Mouse (Mus musculus) hindbrain, embryonic 11.5 days (tissue): ENCODE measurements around the gene Tmub1. TPM values are rescaled to one million over a fixed set of nuclear protein-coding genes. Genes with fewer than 3 reads are reported as not detected.

Source experiments
- ATAC-seq: fragments of 200-750 bp; cut with Nextera tagmentation; 2 replicates; pipeline ENCODE4 v1.8.0; 2017; ENCODE audit warnings: mild to moderate bottlenecking, moderate TSS enrichment, moderate library complexity; ENCODE audit not compliant: low FRiP score
- DNase-seq: peaks from one replicate; pipeline ENCODE4 v3.0.0-alpha.2; 2015; ENCODE audit warnings: low spot score
- H3K27ac ChIP-seq: fragments of 300-500 bp; sonication (generic); 2 replicates; pipeline ENCODE4 v1.5.1; 2014; ENCODE audit warnings: mild to moderate bottlenecking, low read depth, low read length
- H3K27me3 ChIP-seq: fragments of 300-500 bp; sonication (generic); 2 replicates; pipeline ENCODE4 v1.6.1; 2014; ENCODE audit warnings: mild to moderate bottlenecking, low read length, moderate library complexity, mixed read lengths; ENCODE audit not compliant: control insufficient read depth, insufficient read depth
- H3K36me3 ChIP-seq: fragments of 300-500 bp; sonication (generic); 2 replicates; pipeline ENCODE4 v1.6.1; 2014; ENCODE audit warnings: mild to moderate bottlenecking, low read length, moderate library complexity, mixed read lengths; ENCODE audit not compliant: control insufficient read depth, insufficient read depth
- H3K4me1 ChIP-seq: fragments of 300-500 bp; sonication (generic); replicated peaks from 2 replicates; pipeline ENCODE4 v1.6.1; 2014; ENCODE audit warnings: low read length, mixed read lengths; ENCODE audit not compliant: control insufficient read depth, insufficient read depth
- H3K4me2 ChIP-seq: fragments of 300-500 bp; sonication (generic); replicated peaks from 2 replicates; pipeline ENCODE4 v1.6.1; 2014; ENCODE audit warnings: mild to moderate bottlenecking, low read depth, low read length
- H3K4me3 ChIP-seq: fragments of 300-500 bp; sonication (generic); 2 replicates; pipeline ENCODE4 v1.5.1; 2014; ENCODE audit warnings: low read depth, low read length
- H3K9ac ChIP-seq: fragments of 300-500 bp; sonication (generic); 2 replicates; pipeline ENCODE4 v1.6.1; 2014; ENCODE audit warnings: low read depth, low read length
- H3K9me3 ChIP-seq: fragments of 300-500 bp; sonication (generic); 2 replicates; pipeline ENCODE4 v1.6.1; 2016; ENCODE audit warnings: low read length; ENCODE audit not compliant: control insufficient read depth
- WGBS: fragments of 180-500 bp; shearing (Covaris S2); extraction: QIAGEN DNeasy Blood & Tissue Kit; methylation state at CpG from one replicate; pipeline ENCODE4 v1.1.7; 2014; 5-methylcytosine and 5-hydroxymethylcytosine counted together
- polyA plus RNA-seq: library from polyadenylated mRNA; unstranded; fragments of >200 nt; fragmentation: Nextera tagmentation; extraction: Ambion mirVana; gene quantifications from 2 replicates; pipeline ENCODE4 v1.2.1, GENCODE M21; 2014

The Tmub1 gene
- polyA plus RNA-seq, 1 experiment from 2014 or later = 33.6 TPM

DNA sequence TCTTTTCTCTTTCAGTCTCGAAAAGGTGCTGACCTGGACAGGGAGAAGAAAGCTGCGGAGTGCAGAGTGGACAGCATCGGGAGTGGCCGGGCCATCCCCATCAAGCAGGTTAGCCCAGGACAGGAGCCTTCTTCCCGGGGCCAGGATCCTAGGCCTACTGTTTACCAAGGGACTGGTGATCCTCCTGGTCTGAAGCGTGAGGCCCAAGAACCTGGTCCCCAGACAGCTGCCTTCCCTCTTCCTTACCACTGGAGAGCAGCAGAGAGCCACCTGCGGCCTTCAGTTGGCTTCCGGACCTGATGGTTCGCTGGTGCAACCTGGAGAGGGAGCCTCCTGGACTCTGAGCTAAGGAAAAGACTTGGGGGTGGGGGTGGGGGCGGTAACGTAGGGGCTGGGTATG is 35.7 kb upstream of the Tmub1 start:
- no peak for ATAC-seq
- DNase-seq = peak; percentile 85
- Histone ChIP-seq H3K9ac (no peak overlapping the region), H3K4me1 (peaks cover 33% of the 10 kb centered on the region), H3K27ac (0 out of 2 replicates have a peak overlapping the region, but pooled peaks have one; percentile 60), H3K27me3 (no peaks in the 10 kb centered on the region; the same call in 1 of the 2 replicates), H3K4me3 (no peak overlapping the region), H3K9me3 (no peaks in the 10 kb centered on the region), H3K4me2 (no peak overlapping the region), H3K36me3 (peaks cover 11% of the 10 kb centered on the region)
- 25% methylated on average over 11 of the region's 11 CpGs for WGBS

DNA sequence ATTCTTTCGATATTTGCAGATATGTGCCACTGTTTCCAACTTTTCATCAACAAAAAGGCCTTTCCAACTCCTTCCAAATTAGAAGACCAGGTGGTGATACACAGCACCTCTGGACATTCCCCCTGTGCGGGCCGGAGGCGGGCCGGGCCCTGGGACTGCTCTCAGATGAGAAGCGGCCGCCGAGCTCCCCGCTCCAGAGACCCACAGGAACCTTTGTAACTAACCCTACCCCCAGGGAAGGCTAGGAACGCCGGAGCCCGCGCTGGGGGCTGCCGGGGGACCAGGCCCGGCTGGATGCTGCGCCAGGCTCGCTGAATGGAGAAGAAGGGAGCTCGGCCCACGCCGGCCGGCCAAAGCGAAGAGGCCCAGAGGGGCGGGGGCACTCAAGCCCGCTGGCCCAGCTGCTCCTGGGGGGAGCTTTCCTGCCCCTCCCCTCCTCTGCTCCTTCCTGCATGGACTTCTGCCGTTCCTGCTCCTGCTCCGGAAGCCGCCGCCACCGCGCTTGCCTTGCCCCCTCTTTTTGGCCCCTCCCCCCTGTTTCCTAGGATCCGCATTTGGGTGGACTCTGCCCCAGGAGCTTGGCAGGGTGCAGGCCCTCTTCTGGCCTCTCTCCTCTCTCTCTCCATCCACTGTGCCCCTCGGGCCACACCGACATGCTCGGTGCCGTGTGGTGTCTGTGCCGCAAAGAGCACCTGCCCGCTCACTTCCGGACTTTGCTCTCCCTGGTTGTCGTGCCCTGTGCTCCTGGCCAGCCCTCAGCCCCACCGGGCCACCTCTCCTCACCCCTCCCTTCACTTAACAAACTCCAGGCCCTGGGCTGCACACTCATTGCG is 34.8 kb upstream of the Tmub1 start:
- 42% methylated on average over 31 of the region's 41 CpGs for WGBS
- H3K27me3 ChIP-seq = no peaks in the 10 kb centered on the region; the same call in 1 of the 2 replicates
- H3K9ac ChIP-seq = peak overlapping the region; percentile 45; the same call in 1 of the 2 replicates
- peak; percentile 48 for DNase-seq
- H3K4me3 ChIP-seq = no peak overlapping the region
- peak overlapping the region; percentile 60 for H3K27ac ChIP-seq
- H3K4me1 ChIP-seq = peaks cover 33% of the 10 kb centered on the region
- peak; percentile 8; the same call in 1 of the 2 replicates for ATAC-seq
- H3K36me3 ChIP-seq = peaks cover 7% of the 10 kb centered on the region; the same call in 1 of the 2 replicates
- no peak overlapping the region for H3K4me2 ChIP-seq
- H3K9me3 ChIP-seq = no peaks in the 10 kb centered on the region

DNA sequence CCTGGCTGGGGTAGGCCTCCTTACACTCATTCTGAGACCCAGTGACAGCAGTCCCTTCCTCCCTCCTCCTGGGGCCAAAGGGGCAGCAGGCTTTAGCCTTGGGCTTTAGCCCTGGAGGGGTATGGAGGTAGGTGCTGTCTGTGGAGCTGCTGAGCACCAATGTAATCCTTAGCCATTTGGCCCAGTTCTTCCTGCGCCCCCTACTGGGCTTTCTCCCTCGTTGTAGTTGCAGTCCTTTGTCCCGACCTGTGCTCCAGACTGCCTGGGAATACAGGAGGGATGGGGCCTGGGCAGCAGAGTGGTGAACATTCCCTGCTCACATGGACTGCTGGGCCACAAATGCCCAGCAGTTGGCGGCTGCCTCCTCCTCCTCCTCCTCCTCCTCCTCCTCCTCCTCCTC is 34.0 kb upstream of the Tmub1 start:
- Histone ChIP-seq H3K9me3 (no peaks in the 10 kb centered on the region), H3K4me3 (no peak overlapping the region), H3K27me3 (no peaks in the 10 kb centered on the region; the same call in 1 of the 2 replicates), H3K36me3 (peaks cover 7% of the 10 kb centered on the region; the same call in 1 of the 2 replicates), H3K9ac (no peak overlapping the region), H3K4me2 (no peak overlapping the region), H3K4me1 (peaks cover 33% of the 10 kb centered on the region), H3K27ac (no peak overlapping the region)
- WGBS = 8% methylated on average over 3 of the region's 4 CpGs
- peak; percentile 92 for DNase-seq
- peak; percentile 39 for ATAC-seq

DNA sequence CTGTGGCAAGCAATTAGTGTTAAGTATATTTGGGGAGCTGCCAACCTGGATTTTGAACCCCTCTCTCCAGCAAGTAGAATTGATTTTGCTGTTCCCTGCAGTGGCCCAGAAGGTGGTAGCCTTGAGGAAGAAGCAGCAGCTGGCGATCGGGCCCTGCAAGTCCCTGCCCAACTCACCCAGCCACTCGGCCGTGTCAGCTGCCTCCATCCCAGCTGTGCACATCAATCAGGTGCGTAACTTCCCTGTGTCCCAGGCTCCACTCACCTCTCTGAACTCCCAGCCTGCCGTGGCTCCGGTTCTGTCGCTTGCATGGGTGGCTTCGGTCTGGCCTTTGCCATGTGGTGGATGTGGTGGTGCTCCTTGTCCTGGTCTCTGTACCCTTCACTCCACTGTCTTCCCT is 30.3 kb upstream of the Tmub1 start:
- Histone ChIP-seq H3K36me3 (peaks cover 7% of the 10 kb centered on the region; the same call in 1 of the 2 replicates), H3K4me2 (no peak overlapping the region), H3K9me3 (no peaks in the 10 kb centered on the region), H3K9ac (no peak overlapping the region), H3K4me1 (peaks cover 33% of the 10 kb centered on the region), H3K27ac (no peak overlapping the region), H3K4me3 (no peak overlapping the region), H3K27me3 (peaks cover 23% of the 10 kb centered on the region)
- ATAC-seq = no peak
- 87% methylated on average over 9 of the region's 9 CpGs for WGBS
- no peak for DNase-seq

DNA sequence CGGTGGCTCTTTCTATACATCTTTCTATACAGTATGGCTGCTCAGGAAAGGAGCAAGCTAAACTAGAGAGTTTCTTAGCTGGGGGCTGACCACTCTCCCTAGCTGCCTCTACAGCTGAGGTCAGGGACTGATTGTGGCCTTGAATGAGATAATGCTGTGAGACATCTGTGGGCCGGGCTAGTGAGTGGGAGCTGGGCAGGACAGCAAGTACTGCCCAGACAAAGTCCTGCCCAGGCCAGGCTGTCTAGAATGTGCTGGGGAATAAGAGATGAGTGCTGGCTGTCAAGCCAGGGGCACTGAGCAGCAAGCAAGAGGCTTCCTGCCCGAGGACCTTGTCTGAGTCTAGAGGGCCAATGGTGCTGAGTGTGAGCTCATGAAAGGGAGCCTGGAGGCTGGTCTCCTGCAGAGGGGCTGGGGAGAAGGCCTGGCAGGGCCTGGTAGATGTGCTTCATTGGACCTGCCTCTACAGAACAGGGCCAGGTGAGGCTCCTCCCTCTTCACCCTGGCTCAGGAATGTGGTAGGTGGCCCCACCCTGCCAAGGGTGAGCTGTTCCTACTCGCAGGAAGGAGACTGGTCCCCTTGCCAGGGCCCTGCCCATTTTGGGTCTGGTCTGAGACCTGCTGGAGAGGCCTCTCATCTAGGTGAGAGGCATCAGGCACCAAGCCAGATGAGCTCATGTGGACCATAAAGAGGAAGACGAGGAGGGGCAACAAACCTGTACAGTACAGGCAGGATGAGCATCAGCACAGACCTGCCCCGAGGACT is 28.0 kb upstream of the Tmub1 start:
- H3K4me3 ChIP-seq = no peak overlapping the region
- peaks cover 26% of the 10 kb centered on the region for H3K27me3 ChIP-seq
- H3K9me3 ChIP-seq = no peaks in the 10 kb centered on the region
- no peak overlapping the region for H3K4me2 ChIP-seq
- 84% methylated on average over 6 of the region's 6 CpGs for WGBS
- peaks cover 20% of the 10 kb centered on the region for H3K4me1 ChIP-seq
- ATAC-seq (no peak), DNase-seq (no peak)
- no peak overlapping the region for H3K27ac ChIP-seq
- no peak overlapping the region for H3K9ac ChIP-seq
- H3K36me3 ChIP-seq = peaks cover 7% of the 10 kb centered on the region; the same call in 1 of the 2 replicates

DNA sequence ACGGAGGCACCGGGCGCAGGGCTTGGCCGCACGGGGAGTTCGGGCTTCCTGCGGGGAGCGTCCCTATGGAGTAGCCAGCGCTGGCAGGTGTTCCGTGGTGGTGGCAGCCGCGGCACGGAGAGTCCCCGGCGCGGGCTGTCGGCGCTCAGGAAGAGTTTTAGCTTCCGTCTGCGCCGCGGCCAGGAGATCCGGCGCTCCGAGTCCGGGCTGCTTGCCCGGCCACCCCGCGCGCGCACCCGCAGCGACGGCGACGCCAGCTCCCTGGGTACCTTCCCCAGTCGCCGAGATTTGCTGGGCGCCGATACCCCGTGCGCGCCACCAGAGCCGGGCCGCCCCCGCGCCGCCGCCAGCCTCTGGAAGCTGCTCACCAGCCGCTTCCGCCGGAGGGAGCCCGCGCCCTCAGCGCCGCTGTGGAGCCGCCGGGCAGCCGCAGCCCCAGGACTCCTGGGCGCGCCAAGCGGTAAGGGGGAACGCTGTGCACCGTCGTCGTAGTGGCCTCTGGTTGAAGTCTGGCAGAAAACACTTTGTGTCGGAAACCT is 27.1 kb upstream of the Tmub1 start:
- ATAC-seq = peak; percentile 13; the same call in 1 of the 2 replicates
- Histone ChIP-seq H3K4me1 (peaks cover 17% of the 10 kb centered on the region), H3K9me3 (no peaks in the 10 kb centered on the region), H3K27me3 (peaks cover 26% of the 10 kb centered on the region), H3K9ac (peak overlapping the region; percentile 44; the same call in 1 of the 2 replicates), H3K36me3 (peaks cover 2% of the 10 kb centered on the region; the same call in 1 of the 2 replicates), H3K4me2 (peak overlapping the region; percentile 78), H3K27ac (no peak overlapping the region), H3K4me3 (peak overlapping the region; percentile 36)
- 1% methylated on average over 66 of the region's 67 CpGs for WGBS
- DNase-seq = peak; percentile 64

DNA sequence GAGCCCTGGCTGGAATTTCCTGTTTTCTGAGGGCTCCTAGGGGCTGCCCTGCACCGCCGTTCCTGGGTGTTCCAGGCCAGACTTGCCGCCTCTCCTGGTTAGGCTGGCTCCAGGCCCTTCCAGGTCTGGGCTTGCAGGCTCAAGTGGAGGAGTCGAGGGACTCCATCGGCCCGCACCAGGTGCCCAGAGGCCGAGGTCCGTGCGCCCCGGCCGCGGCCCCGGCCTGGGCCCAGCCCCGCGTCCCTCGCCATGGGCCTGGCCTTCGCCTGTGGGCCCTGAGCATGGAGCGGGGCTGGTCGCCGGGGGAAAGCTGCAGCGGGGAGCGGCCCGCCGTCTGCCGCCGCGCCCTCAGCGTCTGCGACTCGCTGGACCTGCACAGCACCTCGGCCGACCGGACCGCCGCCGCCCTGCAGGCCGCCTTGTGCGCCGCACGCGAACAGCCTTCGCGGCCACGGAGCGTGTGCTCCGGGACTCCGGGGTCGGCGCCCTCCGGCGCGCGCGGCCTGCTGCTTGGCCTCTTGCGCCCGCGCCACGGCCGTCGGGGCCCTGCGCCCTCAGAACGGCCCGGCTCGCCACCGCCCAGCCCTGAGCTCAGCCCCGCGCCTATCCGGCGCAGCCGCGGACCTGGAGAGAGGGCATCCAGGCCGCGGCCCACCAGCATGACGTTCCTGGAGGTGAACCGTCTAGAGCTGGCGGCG is 26.5 kb upstream of the Tmub1 start:
- Histone ChIP-seq H3K4me3 (peak overlapping the region; percentile 36), H3K36me3 (no peaks in the 10 kb centered on the region), H3K27me3 (peaks cover 26% of the 10 kb centered on the region), H3K4me2 (peak overlapping the region; percentile 78), H3K9ac (peak overlapping the region; percentile 44; the same call in 1 of the 2 replicates), H3K4me1 (peaks cover 17% of the 10 kb centered on the region), H3K27ac (no peak overlapping the region), H3K9me3 (no peaks in the 10 kb centered on the region)
- ATAC-seq (peak; percentile 50; the same call in 1 of the 2 replicates), DNase-seq (peak; percentile 57)
- under 1% methylated on average over 64 of the region's 77 CpGs for WGBS
